Mouse (Mus musculus): ENCODE measurements around the gene Parp3.

GRCm38 (mm10) chr9:106463122-106464063, 13.4 kb downstream of the Parp3 start:
- no peak for TF ChIP-seq CEBPB (IDR thresholded peaks at IDR 0.05; ENCODE audit: low read depth)
- no peak for TF ChIP-seq USF1 (IDR thresholded peaks at IDR 0.05; ENCODE audit: low read depth)
- no peak for TF ChIP-seq MYOD1 (IDR thresholded peaks at IDR 0.05; ENCODE audit: control insufficient read depth, insufficient read length, low read depth)
- TF ChIP-seq MAX (IDR thresholded peaks at IDR 0.05), result no peak
